Mouse (Mus musculus): ENCODE data around the gene Cotl1.

The Cotl1 gene

DNA sequence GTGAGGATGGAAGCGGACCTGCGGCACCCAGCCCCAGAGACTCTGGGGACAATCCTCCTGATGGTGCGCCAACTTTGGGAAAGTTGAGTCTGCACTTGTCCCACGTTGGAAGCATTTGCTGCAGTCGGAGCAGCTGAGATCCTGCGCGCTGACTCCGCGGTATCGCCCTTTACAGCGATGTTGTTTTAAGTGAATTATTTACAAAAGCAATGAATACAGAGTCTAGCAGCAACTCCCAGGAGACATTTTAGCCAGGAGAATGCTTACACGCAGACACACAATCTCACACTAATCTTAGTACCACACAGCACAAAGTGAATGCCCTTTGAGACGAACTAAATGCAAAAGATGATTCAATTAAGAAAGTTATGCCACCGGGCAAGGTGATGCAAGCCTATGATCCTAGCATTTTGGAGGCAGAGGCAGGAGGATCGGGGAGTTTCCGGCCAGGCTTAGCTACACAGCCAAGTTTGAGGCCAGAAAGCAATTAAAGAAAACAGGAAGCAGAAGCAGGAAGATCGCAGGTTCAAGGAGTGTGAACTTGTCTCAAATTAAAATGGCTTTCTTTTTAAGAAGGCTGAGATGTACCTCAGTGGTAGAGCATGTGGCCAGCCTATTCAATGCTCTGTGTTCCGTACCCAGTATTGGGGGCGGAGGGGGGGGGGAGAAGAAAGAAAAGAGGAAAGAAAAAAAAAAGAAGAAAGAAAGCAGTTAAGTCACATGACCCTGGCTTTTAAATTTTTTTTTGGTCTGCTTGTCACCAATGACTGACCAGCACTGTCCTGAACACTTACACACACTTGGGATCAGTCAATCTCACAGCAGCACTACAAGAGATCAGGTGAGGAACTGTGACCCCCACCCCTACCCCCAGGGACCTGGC lies 2.0 kb downstream of the Cotl1 start:
- no peak for DNase-seq (ENCODE audit: low spot score in 2 of 2)

DNA sequence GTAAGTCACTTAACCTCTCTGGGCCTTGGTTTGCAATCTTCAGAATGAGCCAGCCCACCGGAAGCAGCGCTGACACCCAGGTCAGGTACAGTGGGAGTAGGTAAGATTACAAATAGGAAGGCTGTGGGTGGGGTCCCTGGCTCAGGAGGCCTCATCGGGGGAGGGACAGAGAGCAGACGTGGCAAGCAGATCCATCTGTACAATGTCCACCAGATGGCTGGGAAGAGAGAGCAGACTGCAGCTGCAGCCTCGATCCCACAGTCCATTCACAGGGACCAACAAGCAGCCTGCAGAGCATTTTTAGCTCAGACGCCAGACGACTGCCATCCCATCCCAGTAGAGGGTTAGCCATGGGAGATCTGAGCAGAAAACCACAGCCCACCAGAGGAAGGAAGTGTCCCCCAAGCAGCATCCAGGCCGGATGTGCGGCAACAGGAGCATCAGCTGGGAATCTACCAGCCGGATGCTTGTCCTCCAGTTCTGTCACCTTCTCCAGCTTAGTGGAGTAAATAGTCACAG lies 2.7 kb downstream of the Cotl1 start:
- peak; percentile 32 to 47 for DNase-seq (ENCODE audit: low spot score in 2 of 2)

DNA sequence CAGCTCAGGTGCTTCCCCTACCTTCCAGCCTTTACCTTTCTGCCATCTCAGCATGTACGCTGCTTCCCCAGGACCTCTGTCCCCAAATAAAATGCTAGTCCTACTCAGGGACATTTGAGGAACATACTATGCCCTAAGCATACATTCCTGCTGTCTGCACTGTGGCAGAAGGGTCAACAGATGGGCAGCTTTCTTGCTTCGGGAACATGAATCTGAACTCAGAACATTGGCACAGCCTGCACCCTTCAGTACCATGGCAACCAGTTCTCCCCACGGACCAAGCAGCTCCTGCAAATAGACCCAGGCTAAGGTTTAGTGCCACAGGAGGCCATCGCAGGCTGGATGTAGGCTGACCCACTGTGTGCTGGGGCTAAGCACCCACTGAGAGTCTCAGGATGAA lies 3.5 kb downstream of the Cotl1 start:
- DNase-seq (ENCODE audit: low spot score in 2 of 2) = no peak

DNA sequence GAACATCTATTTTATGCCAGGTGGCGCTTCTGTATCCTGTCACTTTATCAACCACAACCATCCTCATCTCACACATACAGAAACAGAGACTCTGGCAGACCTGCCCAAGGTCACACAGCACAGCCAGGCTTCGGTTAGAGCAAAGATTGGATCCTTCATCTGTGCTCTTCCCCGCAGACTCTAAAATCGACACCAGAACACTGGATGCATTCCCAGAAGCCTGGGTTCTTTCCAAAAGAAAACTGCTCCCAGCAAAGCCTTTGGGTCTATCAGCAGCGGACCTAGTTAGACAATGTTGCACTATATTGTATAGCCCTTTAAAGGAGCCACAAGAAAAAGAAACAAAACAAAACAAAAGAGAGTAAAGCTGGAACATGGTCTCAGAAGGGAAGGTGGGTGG lies 5.1 kb downstream of the Cotl1 start:
- DNase-seq (ENCODE audit: low spot score in 2 of 2) = no peak

DNA sequence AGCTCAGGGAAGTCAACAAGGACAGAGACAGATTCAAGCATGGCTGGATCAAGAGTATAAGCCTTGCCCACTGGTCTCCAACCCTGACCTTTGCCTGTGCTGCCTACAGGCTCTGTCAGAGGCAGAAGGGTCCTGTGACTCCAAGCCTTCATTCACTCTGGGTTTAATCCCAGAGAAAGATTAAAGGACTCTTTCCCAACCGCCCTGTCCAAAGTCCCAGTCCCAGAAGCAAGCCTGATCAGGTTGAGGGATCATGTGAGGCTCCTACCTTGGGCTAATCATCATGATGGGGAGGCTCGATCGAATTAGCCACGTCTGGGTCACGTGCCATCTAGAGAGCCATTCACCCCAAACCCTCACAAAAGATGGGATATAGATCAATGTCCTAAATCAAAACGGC lies 5.7 kb downstream of the Cotl1 start:
- DNase-seq (ENCODE audit: low spot score in 2 of 2) = no peak

DNA sequence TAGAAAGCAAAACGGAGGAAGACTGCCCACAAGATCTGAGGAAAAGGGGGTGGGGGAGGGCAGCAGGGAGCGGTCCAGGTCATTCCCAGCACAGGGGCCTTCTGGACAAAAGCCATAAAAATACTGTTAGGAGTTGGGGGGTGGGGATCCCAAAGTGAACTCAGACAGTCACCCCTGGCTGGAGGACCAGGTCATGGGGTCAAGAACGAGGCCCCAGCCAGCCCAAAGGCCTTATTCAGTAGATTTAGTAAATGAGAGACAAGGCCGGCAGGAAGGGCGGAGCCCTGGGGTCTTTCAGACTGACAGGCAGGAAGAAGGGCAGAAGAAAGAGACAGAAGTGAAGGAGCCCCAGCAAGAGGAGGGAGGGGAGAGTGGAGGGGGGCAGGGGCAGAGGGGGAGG lies 7.4 kb downstream of the Cotl1 start:
- no peak for DNase-seq (ENCODE audit: low spot score in 2 of 2)

DNA sequence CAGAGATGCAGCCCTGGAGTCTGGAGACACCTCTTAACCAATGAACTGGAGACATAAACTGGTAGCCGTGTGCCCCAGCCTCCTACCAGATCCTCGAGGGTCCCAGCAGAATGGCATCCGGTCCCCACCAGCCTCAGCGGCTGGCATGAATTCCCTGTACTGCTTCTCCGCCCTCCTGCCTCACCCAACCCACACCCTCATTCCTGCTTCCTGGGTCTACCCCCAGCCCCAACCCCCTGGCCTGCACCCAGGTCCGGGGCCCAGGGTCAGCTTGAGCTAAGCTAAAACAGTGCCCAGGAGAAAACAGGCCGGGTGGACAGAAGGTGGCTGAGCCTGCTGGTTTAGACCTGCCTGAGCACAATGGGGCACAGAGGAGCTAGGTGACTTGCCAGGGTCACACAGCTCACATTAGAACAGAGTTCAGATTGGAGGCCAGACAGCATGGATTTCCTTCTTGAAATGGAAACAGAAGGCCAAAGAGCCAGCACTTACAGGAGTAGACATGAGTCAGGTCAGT lies 8.2 kb downstream of the Cotl1 start:
- no peak for DNase-seq (ENCODE audit: low spot score in 2 of 2)

DNA sequence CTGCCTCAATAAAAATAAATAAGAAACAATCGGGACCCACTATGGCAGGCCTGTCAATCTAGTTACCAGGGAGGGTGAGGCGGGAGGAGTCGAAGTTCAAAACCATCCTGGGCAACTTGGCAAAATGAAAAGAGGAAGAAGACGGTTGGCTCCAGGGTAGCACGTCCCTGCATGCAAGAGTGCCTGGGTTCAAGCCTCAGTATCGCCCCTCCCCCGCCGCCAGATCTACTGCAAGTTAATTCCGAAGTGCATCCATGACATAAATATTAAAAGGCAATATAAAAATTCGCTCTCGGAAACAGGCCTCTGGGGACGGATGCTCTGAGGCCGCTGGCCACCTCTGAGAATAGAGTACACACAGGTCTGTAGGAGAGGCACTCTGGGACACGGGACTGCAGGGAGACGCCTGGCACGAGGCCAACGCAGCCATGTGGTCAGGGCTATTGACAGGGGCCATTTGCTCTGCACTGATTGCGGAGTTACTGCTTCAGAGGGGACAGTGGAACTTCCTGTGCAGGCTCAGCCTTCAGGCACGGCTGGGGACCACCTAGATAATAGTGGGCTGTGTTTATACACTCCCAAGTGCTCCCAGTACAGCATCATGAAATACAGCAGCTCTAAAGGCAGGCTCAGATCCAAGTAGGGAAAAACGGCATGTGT lies 8.9 kb downstream of the Cotl1 start:
- no peak for DNase-seq (ENCODE audit: low spot score in 2 of 2)

DNA sequence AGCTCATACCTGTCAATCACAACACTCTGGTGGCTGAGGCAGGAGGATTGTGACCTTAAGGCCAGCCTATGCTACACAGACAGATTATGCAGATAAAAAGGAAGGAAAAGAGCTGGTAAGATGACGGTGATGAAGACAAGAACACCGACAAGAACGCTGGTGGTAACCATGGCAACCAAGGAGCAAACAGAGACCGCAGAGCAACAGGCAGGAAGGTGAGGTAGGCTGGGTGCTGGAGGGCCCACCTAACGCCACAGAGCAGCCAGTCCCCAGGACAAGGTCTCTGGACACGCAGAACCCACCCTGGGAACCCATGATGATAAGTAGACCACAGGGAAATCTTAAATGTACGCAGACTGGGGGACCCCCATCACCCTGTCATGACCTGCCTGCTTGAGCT lies 9.8 kb downstream of the Cotl1 start:
- no peak for DNase-seq (ENCODE audit: low spot score in 2 of 2)

DNA sequence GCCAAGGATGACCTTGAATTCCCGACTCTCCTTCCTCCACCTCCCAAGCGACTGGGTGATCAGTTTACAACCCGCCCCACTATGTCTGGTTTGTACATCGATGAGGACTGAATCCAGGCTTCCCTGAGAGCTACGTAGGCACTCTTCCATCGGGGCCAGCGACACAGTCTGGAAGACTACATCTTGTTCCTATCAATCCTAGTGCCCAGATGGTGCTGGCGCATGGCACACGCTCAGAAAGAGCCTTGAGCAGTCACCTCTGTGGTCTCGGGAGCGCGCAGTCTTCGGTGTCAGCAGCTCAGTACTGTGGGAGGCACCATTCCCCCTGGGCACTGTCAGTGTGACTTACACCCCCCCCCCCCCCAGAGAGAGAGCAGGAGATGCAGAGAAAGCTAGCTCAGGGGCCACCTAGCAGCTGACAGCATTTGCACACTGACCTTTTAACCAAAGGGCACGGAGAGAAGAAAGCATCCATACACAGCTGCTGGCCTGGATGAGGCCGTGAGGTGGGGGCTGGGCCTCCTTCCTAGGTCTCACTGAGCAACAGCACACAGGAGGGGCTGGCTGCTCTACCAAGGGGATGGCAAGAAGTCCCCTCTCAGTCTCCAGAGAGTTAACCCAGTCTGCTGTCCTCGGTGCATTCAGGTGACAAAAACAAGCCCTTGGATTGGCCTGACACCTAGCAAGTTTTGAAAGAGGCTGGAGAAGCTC lies 10.3 kb downstream of the Cotl1 start:
- no peak for DNase-seq (ENCODE audit: low spot score in 2 of 2)

DNA sequence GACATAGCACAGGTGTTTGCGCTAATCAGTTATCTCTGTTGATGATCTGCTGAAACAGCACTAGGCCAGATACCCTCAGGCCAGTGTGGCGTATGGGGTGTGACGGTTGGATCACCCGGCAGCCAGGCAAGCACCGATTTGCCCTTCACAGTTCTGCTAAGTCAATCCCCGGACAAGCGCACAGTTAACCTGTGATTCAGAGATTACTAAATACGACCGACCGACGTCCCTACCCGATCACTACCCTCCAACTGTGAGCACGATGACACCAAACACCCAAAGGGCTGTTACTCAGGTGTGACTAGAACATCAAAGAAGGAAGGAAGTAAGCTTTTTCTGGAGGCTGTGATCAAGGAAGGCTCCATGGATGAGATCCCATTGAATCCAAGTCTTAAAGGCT lies 10.9 kb downstream of the Cotl1 start:
- no peak for DNase-seq (ENCODE audit: low spot score in 2 of 2)

DNA sequence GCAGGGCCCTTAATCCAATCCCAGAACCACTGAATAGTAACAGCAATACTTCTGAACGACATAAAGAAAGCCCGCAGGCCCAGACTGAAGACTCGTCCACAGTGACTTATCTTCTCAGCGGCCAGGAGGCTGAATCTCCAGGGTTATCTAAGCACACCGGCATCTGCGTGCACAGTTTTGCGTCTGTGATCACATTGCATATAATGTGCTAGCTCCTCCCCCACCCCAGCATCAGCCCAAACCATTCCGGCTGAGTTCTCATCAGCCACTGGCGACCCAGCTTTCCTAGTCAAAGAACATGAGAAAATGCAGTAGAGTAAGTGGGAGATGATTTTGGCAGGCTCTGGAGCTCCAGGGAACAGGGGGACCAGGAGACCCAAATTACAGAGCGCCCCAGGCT lies 11.3 kb downstream of the Cotl1 start:
- no peak for DNase-seq (ENCODE audit: low spot score in 2 of 2)

DNA sequence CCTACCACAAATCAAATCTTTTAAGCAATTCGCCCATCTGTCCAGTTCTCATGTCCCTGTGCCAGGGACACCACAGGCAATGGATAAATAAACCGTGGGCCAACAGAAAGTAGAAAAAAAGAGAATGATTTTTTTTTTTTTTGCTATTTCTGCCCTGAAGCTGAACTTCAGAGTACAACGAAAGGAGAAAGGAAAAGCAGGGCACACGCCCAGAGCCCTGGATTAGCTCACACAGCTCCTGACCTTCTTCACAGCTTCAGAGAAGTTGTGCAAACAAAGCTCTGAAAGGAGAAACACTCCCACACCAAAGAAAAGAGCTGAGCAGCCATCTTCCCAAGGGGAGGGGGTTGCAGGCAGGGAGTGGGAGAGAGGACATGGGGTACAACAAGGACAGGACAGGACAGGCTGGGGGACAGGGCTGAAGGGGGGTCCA lies 12.6 kb downstream of the Cotl1 start:
- no peak for DNase-seq (ENCODE audit: low spot score in 2 of 2)

DNA sequence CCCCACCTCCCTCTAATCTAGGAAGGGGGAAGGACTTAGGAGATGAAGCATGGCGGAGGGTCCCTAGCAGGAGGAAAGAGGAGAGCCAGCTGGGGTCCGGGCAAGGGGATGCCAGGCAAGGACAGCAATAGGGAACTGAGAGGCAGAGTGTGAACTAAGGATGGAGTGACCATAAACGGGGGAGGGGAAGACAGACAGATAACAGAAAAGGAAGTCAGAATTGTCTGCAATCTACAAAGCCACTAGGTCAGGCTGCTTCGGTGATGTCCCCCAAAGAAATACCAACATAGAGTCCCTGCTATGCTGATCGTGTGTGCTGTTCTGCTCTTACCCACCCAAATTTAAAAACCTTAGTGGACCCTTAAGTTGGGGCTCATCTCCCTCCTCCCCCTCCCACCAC lies 13.4 kb downstream of the Cotl1 start:
- DNase-seq (ENCODE audit: low spot score in 2 of 2) = no peak

DNA sequence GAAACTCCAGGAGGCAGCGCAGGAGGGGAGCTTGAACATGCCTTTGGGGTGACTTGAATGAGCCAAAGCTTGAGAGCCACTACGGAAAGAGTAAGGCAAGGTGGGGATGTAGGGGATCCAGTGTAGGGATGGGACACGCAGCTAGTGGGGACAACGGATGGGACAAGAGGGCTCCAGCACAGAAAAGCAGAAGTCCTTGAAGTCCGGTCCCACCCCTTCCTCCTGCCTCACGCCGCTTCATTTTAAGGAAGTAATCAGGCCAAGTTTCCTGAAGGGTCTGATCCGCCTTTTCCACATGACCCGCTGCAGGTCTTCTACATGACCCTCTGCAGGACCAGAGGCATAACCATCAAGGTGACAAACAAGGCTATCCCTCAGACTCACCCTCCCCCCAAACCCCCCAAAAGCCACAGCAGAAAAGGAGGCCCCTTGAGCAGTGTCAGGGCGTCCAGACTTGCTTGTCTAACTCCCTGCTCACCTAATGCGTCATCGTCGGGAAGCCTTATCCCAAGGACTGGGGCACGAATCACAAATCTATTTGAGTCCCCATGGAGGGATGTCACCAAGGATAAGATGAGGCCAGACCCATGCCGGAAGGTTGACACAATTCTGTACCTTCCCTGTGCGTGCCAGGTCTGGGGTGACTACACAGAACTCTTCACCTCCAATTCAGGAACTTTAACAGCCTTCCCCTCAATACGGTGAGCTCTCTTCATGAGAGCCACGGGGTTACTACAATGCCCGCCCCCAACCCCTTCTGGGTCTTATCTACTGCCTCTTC lies 14.2 kb downstream of the Cotl1 start:
- no peak for DNase-seq (ENCODE audit: low spot score in 2 of 2)

DNA sequence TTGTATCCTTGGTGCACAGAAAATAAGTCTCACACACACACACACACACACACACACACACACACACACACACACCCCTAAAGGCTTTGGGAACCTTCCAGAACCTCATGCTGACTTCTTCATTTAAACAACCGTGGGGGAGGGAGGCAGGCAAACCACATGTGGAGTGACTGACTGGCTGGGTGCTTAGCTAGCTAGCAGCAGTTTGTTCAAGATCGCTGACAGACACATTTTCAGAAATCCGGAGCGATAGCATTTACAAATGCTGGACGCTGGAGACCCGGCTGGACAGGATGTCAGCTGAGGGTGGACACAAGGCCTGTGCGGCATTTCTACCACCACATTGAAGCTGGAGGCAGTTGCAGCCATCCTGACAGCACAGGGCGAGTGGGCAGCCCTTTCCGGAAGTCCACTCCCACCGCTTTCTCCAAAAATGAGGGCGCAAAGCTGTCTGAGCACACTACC lies 15.5 kb downstream of the Cotl1 start:
- peak in 1 of 2 experiments; percentile 65 for DNase-seq (ENCODE audit: low spot score in 2 of 2)

DNA sequence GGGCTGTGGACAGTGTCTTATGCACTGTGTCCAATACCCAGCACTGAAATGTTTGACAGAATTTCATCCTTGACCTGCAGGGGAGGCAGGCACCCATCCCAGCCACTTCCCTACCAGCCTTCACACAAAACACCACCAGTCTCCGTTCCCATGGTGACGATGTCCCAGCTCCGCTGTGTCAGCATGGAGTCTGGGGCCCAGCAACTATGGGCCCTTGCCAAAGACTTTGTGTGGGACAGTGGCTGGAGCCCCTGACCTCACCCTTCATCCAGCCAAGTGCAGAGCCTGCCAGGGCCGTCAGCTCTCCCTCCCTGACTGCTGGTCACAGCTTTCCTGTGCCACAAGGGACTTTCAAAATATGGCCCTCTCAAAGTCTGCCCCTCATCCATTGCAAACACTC lies 16.2 kb downstream of the Cotl1 start:
- DNase-seq (ENCODE audit: low spot score in 2 of 2) = no peak

DNA sequence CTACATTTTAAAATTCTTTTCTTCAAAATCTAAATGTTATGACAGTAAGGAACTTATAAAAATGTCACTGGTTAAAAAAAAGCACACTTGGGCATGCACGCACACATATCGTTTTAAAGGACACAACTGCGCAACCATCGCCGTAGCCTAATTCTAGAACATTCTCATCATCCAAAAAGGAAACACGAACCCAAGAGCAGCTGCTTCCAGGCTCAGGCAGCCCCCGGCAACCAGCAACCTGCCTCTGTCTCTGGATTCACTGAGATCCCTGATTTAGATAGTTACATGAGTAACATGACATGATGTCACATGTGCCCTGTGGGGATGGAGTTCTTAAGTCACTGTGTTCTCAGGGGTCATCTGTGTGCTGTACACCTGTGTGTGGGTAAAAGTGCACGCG lies 17.1 kb downstream of the Cotl1 start:
- DNase-seq (ENCODE audit: low spot score in 2 of 2) = no peak

DNA sequence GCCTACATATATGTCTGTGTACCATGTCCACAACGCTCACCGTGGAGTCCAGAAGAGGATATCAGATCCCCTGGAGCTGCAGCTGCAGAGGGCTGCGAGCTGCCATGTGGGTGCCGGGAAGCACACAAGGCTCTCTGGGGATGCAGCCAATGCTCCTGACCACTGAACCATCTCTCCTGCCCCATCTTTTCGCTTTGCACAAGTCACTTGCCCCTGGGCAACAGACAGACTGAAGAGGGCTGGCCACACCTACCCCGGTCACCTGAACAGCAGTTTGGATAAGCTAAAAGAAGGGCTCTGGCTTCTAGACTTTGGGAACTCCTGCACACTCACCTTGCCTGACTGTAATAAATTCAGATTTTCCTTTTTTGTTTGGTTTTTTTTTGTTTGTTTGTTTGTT lies 18.7 kb downstream of the Cotl1 start:
- DNase-seq (ENCODE audit: low spot score in 2 of 2) = no peak

DNA sequence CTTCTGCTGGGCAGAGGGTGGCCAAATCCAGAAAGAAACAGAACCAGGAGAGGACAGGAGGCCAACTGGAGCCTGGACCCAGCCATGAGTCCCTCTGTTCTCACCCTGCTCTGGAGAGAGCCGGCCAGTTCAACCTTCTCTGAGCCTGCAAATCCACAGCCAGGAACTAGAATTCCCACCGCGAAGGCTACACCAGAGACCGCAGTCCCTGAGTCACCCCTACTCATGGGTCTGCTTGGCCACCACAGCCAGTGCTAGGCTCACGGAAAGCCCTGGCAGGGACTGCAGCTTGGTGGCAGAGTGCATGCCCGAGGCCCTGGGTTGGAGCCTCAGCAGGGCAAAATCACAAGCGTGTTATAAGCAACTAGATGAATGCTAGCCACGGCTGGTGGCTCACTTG lies 20.4 kb downstream of the Cotl1 start:
- DNase-seq (ENCODE audit: low spot score in 2 of 2) = no peak

DNA sequence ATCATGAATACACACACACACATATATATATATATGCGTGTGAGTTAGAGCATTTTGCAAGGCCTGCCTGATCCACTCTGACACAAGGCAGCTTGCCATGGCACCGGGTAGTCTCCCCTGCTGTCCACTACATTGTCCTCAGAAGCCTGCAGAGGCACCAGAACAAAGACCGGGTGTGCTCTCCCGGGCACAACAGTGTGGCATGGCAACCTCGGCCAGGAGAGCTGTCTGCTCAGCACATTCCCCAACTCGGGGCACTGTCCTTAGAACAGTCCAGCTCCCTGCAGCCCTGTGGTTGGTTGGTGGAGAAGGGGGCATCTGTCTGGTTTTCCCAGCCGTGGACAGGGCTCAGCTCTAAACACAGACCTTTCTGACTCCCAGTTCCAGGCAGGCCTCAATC lies 21.0 kb downstream of the Cotl1 start:
- no peak for DNase-seq (ENCODE audit: low spot score in 2 of 2)
